Mouse (Mus musculus) intestine, embryonic 15.5 days (tissue): ENCODE results near the gene 1810037I17Rik. TPM values are rescaled to one million over a fixed set of nuclear protein-coding genes. Genes with fewer than 3 reads are reported as not detected.

Experiments used
- ATAC-seq: fragments of 200-750 bp; cut with Nextera tagmentation; 2 replicates; pipeline ENCODE4 v1.8.0; 2017; ENCODE audit warnings: moderate TSS enrichment, moderate library complexity
- H3K27ac ChIP-seq: fragments of 300-500 bp; sonication (generic); 2 replicates; pipeline ENCODE4 v1.5.1; 2015; ENCODE audit warnings: mild to moderate bottlenecking, inconsistent platforms
- H3K27me3 ChIP-seq: fragments of 300-500 bp; sonication (generic); replicated peaks from 2 replicates; pipeline ENCODE4 v1.6.1; 2015; ENCODE audit warnings: inconsistent platforms
- H3K36me3 ChIP-seq: fragments of 300-500 bp; sonication (generic); 2 replicates; pipeline ENCODE4 v1.6.1; 2015; ENCODE audit warnings: inconsistent platforms
- H3K4me1 ChIP-seq: fragments of 300-500 bp; sonication (generic); replicated peaks from 2 replicates; pipeline ENCODE4 v1.6.1; 2015; ENCODE audit warnings: inconsistent platforms
- H3K4me2 ChIP-seq: fragments of 300-500 bp; sonication (generic); replicated peaks from 2 replicates; pipeline ENCODE4 v1.6.1; 2015; ENCODE audit warnings: mild to moderate bottlenecking, inconsistent platforms
- H3K4me3 ChIP-seq: fragments of 300-500 bp; sonication (generic); replicated peaks from 2 replicates; pipeline ENCODE4 v1.5.1; 2015; ENCODE audit warnings: inconsistent platforms
- H3K9ac ChIP-seq: fragments of 300-500 bp; sonication (generic); 2 replicates; pipeline ENCODE4 v1.6.1; 2015; ENCODE audit warnings: inconsistent platforms
- H3K9me3 ChIP-seq: fragments of 300-500 bp; sonication (generic); 2 replicates; pipeline ENCODE4 v1.6.1; 2016; ENCODE audit warnings: inconsistent platforms
- WGBS: fragments of 180-500 bp; shearing (Covaris S2); methylation state at CpG from one replicate; pipeline ENCODE4 v1.1.7; 2015; 5-methylcytosine and 5-hydroxymethylcytosine counted together
- polyA plus RNA-seq: library from polyadenylated mRNA; unstranded; fragments of >200 nt; fragmentation: Nextera tagmentation; extraction: Ambion mirVana; gene quantifications from 2 replicates; pipeline ENCODE4 v1.2.1, GENCODE M21; 2015

The 1810037I17Rik gene
- polyA plus RNA-seq, 1 experiment from 2014 or later: 156 TPM

GRCm38 (mm10) chr3:122950129-122950528 lies 26.1 kb downstream of the 1810037I17Rik start:
- no peak overlapping the region for H3K27ac ChIP-seq
- no peak overlapping the region for H3K4me3 ChIP-seq
- no peak overlapping the region for H3K9ac ChIP-seq
- 92% methylated on average over 2 of the region's 2 CpGs for WGBS
- no peak overlapping the region for H3K4me2 ChIP-seq
- ATAC-seq: no peak
- H3K36me3 ChIP-seq: peaks cover 7% of the 10 kb centered on the region; the same call in 1 of the 2 replicates
- H3K4me1 ChIP-seq: no peaks in the 10 kb centered on the region
- H3K9me3 ChIP-seq: no peaks in the 10 kb centered on the region
- H3K27me3 ChIP-seq: no peaks in the 10 kb centered on the region

GRCm38 (mm10) chr3:122964301-122964700 lies 40.3 kb downstream of the 1810037I17Rik start:
- H3K27me3 ChIP-seq: no peaks in the 10 kb centered on the region
- ATAC-seq: no peak
- no peak overlapping the region for H3K27ac ChIP-seq
- no peak overlapping the region for H3K9ac ChIP-seq
- no peaks in the 10 kb centered on the region for H3K36me3 ChIP-seq
- no peaks in the 10 kb centered on the region for H3K4me1 ChIP-seq
- H3K9me3 ChIP-seq: no peaks in the 10 kb centered on the region
- H3K4me3 ChIP-seq: no peak overlapping the region
- H3K4me2 ChIP-seq: no peak overlapping the region
- 87% methylated on average over 5 of the region's 5 CpGs for WGBS

- H3K4me2 ChIP-seq: no peak overlapping the region
- H3K36me3 ChIP-seq: no peaks in the 10 kb centered on the region
- no peaks in the 10 kb centered on the region for H3K27me3 ChIP-seq
- H3K9ac ChIP-seq: no peak overlapping the region
- H3K9me3 ChIP-seq: no peaks in the 10 kb centered on the region
- ATAC-seq: no peak
- no peak overlapping the region for H3K4me3 ChIP-seq
- no peaks in the 10 kb centered on the region for H3K4me1 ChIP-seq
- 90% methylated on average over 9 of the region's 9 CpGs for WGBS
- H3K27ac ChIP-seq: no peak overlapping the region
Observed at GRCm38 (mm10) chr3:122968391-122968790, 44.4 kb downstream of the 1810037I17Rik start.

- Histone ChIP-seq H3K27ac (no peak overlapping the region), H3K9ac (no peak overlapping the region), H3K4me3 (no peak overlapping the region), H3K9me3 (no peaks in the 10 kb centered on the region), H3K4me2 (no peak overlapping the region), H3K27me3 (no peaks in the 10 kb centered on the region), H3K36me3 (no peaks in the 10 kb centered on the region), H3K4me1 (no peaks in the 10 kb centered on the region)
- ATAC-seq: no peak
- WGBS: 71% methylated on average over 3 of the region's 3 CpGs
Observed at GRCm38 (mm10) chr3:122972126-122972822, 48.3 kb downstream of the 1810037I17Rik start.

GRCm38 (mm10) chr3:122974833-122975232 lies 50.8 kb downstream of the 1810037I17Rik start:
- H3K4me3 ChIP-seq: no peak overlapping the region
- H3K27me3 ChIP-seq: no peaks in the 10 kb centered on the region
- ATAC-seq: no peak
- no peak overlapping the region for H3K27ac ChIP-seq
- 0 out of 2 replicates have a peak, but pooled peaks cover 2% of the 10 kb centered on the region for H3K36me3 ChIP-seq
- H3K9me3 ChIP-seq: no peaks in the 10 kb centered on the region
- H3K4me2 ChIP-seq: no peak overlapping the region
- H3K4me1 ChIP-seq: no peaks in the 10 kb centered on the region
- no peak overlapping the region for H3K9ac ChIP-seq
- 86% methylated on average over 3 of the region's 3 CpGs for WGBS

- H3K27ac ChIP-seq: no peak overlapping the region
- H3K9ac ChIP-seq: no peak overlapping the region
- H3K27me3 ChIP-seq: no peaks in the 10 kb centered on the region
- 78% methylated on average over 4 of the region's 4 CpGs for WGBS
- 0 out of 2 replicates have a peak, but pooled peaks cover 2% of the 10 kb centered on the region for H3K36me3 ChIP-seq
- ATAC-seq: no peak
- no peak overlapping the region for H3K4me3 ChIP-seq
- H3K9me3 ChIP-seq: no peaks in the 10 kb centered on the region
- H3K4me2 ChIP-seq: no peak overlapping the region
- H3K4me1 ChIP-seq: no peaks in the 10 kb centered on the region
Observed at GRCm38 (mm10) chr3:122975363-122975762, 51.4 kb downstream of the 1810037I17Rik start.

Other genes starting within 250 kb of the 1810037I17Rik start
- gene Pde5a, start 195.3 kb upstream of the 1810037I17Rik start, polyA plus RNA-seq: 12.1 and 13.3 TPM in 2 replicates
- gene Fabp2, start 29.1 kb upstream of the 1810037I17Rik start, polyA plus RNA-seq: 654 and 813 TPM in 2 replicates
- gene Gm10959, start 4.8 kb upstream of the 1810037I17Rik start, polyA plus RNA-seq: not detected in 2 replicates
- 12.1 and 12.4 TPM in 2 replicates for gene Usp53, start 60.3 kb downstream of the 1810037I17Rik start, polyA plus RNA-seq
- 0.59 TPM in 1 of 2 replicates, not detected in the other for gene Myoz2, start 110.8 kb downstream of the 1810037I17Rik start, polyA plus RNA-seq